Mouse (Mus musculus) C2C12 (cell line): Measurements from ENCODE around the gene Gm20547. TPM values are rescaled to one million over a fixed set of nuclear protein-coding genes. Genes with fewer than 3 reads are reported as not detected.

Source experiments
- H3K27me3 ChIP-seq: one replicate; pipeline ENCODE4 v1.6.1; 2011; ENCODE audit not compliant: control insufficient read depth, insufficient read depth, insufficient read length
- H3K36me3 ChIP-seq: one replicate; pipeline ENCODE4 v1.6.1; 2011; ENCODE audit not compliant: control insufficient read depth, insufficient read depth
- H3K4me3 ChIP-seq: one replicate; pipeline ENCODE4 v1.5.1; 2011; ENCODE audit warnings: mild to moderate bottlenecking, control low read depth; ENCODE audit not compliant: poor library complexity, insufficient read depth, severe bottlenecking
- H3K79me2 ChIP-seq: one replicate; pipeline ENCODE4 v1.6.1; 2011; ENCODE audit not compliant: control insufficient read depth, insufficient read depth
- H3K79me3 ChIP-seq: one replicate; pipeline ENCODE4 v1.6.1; 2011; ENCODE audit warnings: low read depth, control low read depth
- H3ac ChIP-seq: one replicate; pipeline ENCODE3; 2011; ENCODE audit warnings: low read depth; ENCODE audit not compliant: control insufficient read depth, insufficient read length
- CEBPB ChIP-seq: IDR thresholded peaks from one replicate; pipeline ENCODE4 v1.6.1; 2011; ENCODE audit warnings: low read depth, mild to moderate bottlenecking, control low read depth, moderate library complexity
- CTCF ChIP-seq: IDR thresholded peaks from one replicate; pipeline ENCODE4 v1.5.1; 2011; ENCODE audit not compliant: control insufficient read depth, insufficient read depth, insufficient read length
- FOSL1 ChIP-seq: IDR thresholded peaks from one replicate; pipeline ENCODE4 v1.8.0; 2011; ENCODE audit warnings: mild to moderate bottlenecking, low read length; ENCODE audit not compliant: poor library complexity, insufficient read depth, severe bottlenecking
- MAX ChIP-seq: IDR thresholded peaks from one replicate; pipeline ENCODE4 v1.6.1; 2011; ENCODE audit warnings: mild to moderate bottlenecking, control low read depth
- MYOD1 ChIP-seq: IDR thresholded peaks from one replicate; pipeline ENCODE4 v1.6.1; 2011; ENCODE audit warnings: low read depth; ENCODE audit not compliant: control insufficient read depth, insufficient read length
- MYOG ChIP-seq: IDR thresholded peaks from one replicate; pipeline ENCODE4 v1.6.1; 2011; ENCODE audit not compliant: control insufficient read depth, insufficient read length; ENCODE audit errors: extremely low read depth
- USF1 ChIP-seq: IDR thresholded peaks from one replicate; pipeline ENCODE4 v1.6.1; 2011; ENCODE audit warnings: low read depth, mild to moderate bottlenecking, control low read depth, moderate library complexity
- long read RNA-seq, 2 experiments: library from polyadenylated mRNA; unstranded; transcript quantifications; one replicate each; pipeline ENCODE4 v2.0.0; 2019 to 2020
- polyA plus RNA-seq: library from polyadenylated mRNA; unstranded; fragments of >200 nt; fragmentation: generic; extraction: Trizol; gene quantifications from one replicate; pipeline ENCODE4 v1.2.1, GENCODE M21; 2012; ENCODE audit warnings: missing spikeins

Gene Gm20547
- not detected for polyA plus RNA-seq
- long read RNA-seq, experiment 1 = 0 reads
- long read RNA-seq, experiment 2 = 0 reads

DNA sequence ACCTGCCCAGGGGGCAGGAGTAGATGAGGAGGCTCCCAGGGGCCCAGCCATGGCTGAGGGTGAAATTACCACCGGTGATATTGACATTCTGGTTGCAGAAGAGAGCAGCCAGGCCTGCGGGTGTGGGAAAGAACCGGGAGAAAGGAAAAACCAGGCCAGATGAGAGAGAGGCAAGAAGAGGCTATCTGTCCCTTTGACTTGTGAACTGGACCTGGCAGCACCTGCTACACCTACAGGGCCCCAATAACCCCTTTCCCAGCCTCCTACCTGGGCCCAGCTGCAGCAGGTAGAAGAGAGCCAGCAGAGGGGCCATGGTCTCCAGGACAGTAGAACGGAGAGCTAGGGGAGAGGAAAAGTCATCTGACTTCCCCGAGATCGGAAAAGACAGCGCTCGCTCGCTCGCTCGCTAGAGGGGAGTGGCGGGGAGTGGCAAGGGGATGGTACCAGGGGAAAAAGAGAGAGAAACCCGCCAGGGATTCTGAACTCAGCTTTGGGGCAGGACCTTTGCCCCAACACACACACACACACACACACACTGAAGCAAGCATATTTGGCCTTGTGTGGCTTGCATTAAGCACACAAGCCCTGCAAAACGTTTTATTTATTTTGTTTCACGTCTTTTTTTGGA is at the start of gene Gm20547:
TSS of gene Gm20547 (minus strand) at position 360 of the 628 bp plus-strand sequence.
- Histone ChIP-seq H3K36me3 (no peaks in the 10 kb centered on the region), H3K79me3 (no peaks in the 10 kb centered on the region), H3ac (no peak within 1 kb of the TSS), H3K4me3 (no peak within 1 kb of the TSS), H3K27me3 (no peaks in the 10 kb centered on the region), H3K79me2 (no peaks in the 10 kb centered on the region)
- TF ChIP-seq MAX (no peak), CEBPB (no peak), MYOD1 (no peak)

GRCm38 (mm10) chr17:34931061-34931734 is 49.4 kb upstream of the Gm20547 start, which contains the start of gene Neu1:
Neu1 (plus strand) TSS chr17:34931253.
- Histone ChIP-seq H3K79me2 (no peaks in the 10 kb centered on the region), H3ac (peak within 1 kb of the TSS; percentile 64), H3K79me3 (no peaks in the 10 kb centered on the region), H3K4me3 (peak within 1 kb of the TSS; percentile 55), H3K36me3 (no peaks in the 10 kb centered on the region), H3K27me3 (no peaks in the 10 kb centered on the region)
- TF ChIP-seq USF1 (peak; percentile 92), CTCF (peak; percentile 25), MYOG (no peak), FOSL1 (no peak)

DNA sequence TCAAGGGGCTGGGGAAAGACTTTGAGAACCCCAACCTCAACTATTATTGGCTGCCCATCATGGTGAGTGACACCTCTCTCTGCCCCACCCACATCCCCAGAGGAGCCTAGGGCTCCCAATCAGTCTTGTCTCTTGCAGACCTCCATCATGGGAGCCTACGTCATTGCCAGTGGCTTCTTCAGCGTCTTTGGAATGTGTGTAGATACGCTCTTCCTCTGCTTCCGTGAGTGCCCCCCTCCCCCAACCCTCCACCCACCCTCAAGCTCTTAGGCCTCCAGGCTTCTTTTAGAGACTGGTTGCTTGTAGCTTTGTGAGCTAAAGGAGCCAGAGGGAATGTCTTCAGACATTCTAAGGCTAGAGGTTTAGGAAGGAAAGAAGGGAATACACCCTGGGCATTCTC is 47.0 kb upstream of the Gm20547 start:
- no peak for TF ChIP-seq FOSL1
- no peak for TF ChIP-seq MYOG
- TF ChIP-seq CTCF = no peak
- TF ChIP-seq MAX = no peak
- TF ChIP-seq MYOD1 = no peak
- no peak for TF ChIP-seq USF1
- no peak for TF ChIP-seq CEBPB
- Histone ChIP-seq H3K79me3 (no peaks in the 10 kb centered on the region), H3K36me3 (no peaks in the 10 kb centered on the region), H3K4me3 (no peak overlapping the region), H3K27me3 (no peaks in the 10 kb centered on the region), H3K79me2 (no peaks in the 10 kb centered on the region), H3ac (no peak overlapping the region)

DNA sequence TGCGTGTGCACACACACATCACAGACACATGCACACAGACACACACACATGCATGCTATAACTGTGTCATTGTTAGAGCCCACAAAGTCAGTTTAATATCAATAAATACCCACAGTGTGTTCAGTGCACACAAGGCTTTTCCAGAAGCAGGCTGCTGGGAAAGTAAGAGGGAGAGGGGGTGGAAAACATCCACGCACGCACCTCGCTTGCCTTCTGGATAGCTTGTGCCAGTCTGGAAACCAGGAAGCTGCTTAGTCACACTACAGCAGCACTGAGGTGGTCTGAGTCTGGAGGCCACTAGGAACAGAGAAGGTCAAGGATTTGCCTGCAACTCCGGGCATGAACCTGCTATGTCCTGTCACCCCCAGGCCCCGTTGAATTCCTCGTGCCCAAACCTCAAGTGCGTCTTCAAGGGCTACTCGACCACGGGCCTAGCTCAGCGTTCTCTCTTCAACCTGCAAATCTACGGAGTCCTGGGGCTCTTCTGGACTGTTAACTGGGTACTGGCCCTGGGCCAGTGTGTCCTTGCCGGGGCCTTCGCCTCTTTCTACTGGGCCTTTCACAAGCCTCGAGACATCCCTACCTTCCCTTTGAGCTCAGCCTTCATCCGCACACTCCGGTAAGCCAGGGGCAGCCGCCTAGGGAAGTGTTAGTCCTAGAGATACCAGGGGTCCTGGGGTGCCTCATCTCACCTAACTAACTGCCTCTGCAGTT is 45.6 kb upstream of the Gm20547 start:
- Histone ChIP-seq H3K79me3 (no peaks in the 10 kb centered on the region), H3K79me2 (no peaks in the 10 kb centered on the region), H3ac (no peak overlapping the region), H3K4me3 (no peak overlapping the region), H3K36me3 (no peaks in the 10 kb centered on the region), H3K27me3 (no peaks in the 10 kb centered on the region)
- TF ChIP-seq MYOD1 (no peak), MAX (no peak), CTCF (no peak), USF1 (no peak)

GRCm38 (mm10) chr17:34924258-34924657 is 42.4 kb upstream of the Gm20547 start:
- H3ac ChIP-seq = no peak overlapping the region
- no peaks in the 10 kb centered on the region for H3K36me3 ChIP-seq
- no peaks in the 10 kb centered on the region for H3K27me3 ChIP-seq
- H3K79me2 ChIP-seq = no peaks in the 10 kb centered on the region
- TF ChIP-seq MYOD1 (no peak), FOSL1 (no peak), MYOG (no peak), CTCF (no peak), CEBPB (no peak), USF1 (no peak), MAX (no peak)
- H3K79me3 ChIP-seq = no peaks in the 10 kb centered on the region
- H3K4me3 ChIP-seq = no peak overlapping the region

- H3K27me3 ChIP-seq = no peaks in the 10 kb centered on the region
Measured at GRCm38 (mm10) chr17:34922939-34923338, 41.1 kb upstream of the Gm20547 start.

More at GRCm38 (mm10) chr17:34922939-34923338, 41.1 kb upstream of the Gm20547 start:
- Histone ChIP-seq H3K4me3 (no peak overlapping the region), H3ac (no peak overlapping the region), H3K79me2 (no peaks in the 10 kb centered on the region), H3K36me3 (no peaks in the 10 kb centered on the region), H3K79me3 (no peaks in the 10 kb centered on the region)
- TF ChIP-seq FOSL1 (no peak), MAX (no peak), CEBPB (no peak), CTCF (no peak), MYOD1 (no peak), MYOG (no peak), USF1 (no peak)
